In the genomic region with DNA sequence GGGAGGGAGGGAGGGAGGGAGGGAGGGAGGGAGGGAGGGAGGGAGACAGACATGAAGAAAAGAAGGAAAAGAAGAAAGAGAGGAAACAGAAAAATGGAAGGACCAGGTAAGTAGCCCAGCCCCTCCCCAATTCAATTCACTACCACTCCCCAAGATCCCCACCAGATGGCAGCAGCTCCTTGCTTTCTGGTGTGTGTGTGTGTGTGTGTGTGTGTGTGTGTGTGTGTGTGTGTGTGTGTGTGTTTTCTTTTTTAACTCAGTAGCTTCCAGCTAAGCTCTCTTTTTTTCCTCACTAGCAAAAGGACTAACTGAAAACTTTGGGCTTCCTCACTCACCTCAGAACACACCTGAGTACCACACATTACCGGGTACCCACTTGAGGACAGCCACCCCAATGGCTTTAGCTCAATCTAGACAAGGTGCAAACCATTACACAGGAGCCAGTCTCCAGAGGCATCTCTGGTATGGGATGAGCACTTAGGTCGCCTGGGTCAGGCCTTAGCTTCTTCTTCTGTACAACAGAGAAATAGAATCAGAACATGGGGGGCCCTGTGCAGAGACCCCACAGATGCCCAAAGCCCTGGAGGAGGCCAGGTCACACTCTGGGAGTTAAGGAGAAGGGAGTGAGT, we compare ENCODE assay signal across 9 mouse cellular contexts.
DNase-seq lines count a peak whose midpoint lies in the region; ATAC-seq and TF ChIP-seq lines count a peak whose summit lies in the region.
"Had no signal": no experiment of that assay in that cellular context is flagged by ENCODE, and none has a peak within 500 bp of the region (broad histone marks: within the 10 kb centered on the region; RNA-seq: fewer than 3 reads in every experiment).

No protein-coding gene starts in this region.

- H3K36me3 ChIP-seq in embryonic facial prominence, embryonic 14.5 days (ENCODE audit: control insufficient read depth, insufficient read depth, low read length) = no peaks in the 10 kb centered on the region
- H3K36me3 ChIP-seq in kidney, embryonic 14.5 days (ENCODE audit: control insufficient read depth, insufficient read depth, low read length) = no peaks in the 10 kb centered on the region
- no peaks in the 10 kb centered on the region for H3K36me3 ChIP-seq in lung, postnatal 0 days (ENCODE audit: insufficient read depth, low read length)
- H3K36me3 ChIP-seq: embryonic facial prominence, embryonic 15.5 days had no signal

- TF ChIP-seq EP300 in lung, postnatal 0 days (IDR thresholded peaks at IDR 0.05) = no peak

- 61% methylated on average over 2 of the region's 2 CpGs for WGBS in embryonic facial prominence, embryonic 14.5 days
- WGBS in kidney, embryonic 14.5 days = 68% methylated on average over 2 of the region's 2 CpGs
- 56% methylated on average over 2 of the region's 2 CpGs for WGBS in lung, postnatal 0 days

- H3K9ac ChIP-seq in embryonic facial prominence, embryonic 14.5 days (ENCODE audit: low read depth, low read length) = no peak overlapping the region
- H3K9ac ChIP-seq in kidney, embryonic 14.5 days (ENCODE audit: low read depth, low read length) = no peak overlapping the region
- H3K9ac ChIP-seq in lung, postnatal 0 days (replicated peaks; ENCODE audit: low read depth) = no peak overlapping the region
- H3K9ac ChIP-seq: embryonic facial prominence, embryonic 15.5 days had no signal

- no peak overlapping the region for H3K4me2 ChIP-seq in embryonic facial prominence, embryonic 14.5 days (ENCODE audit: low read depth, low read length)
- H3K4me2 ChIP-seq in kidney, embryonic 14.5 days (replicated peaks; ENCODE audit: low read depth, low read length) = no peak overlapping the region
- no peak overlapping the region for H3K4me2 ChIP-seq in lung, postnatal 0 days (replicated peaks; ENCODE audit: low read depth, low read length)
- H3K4me2 ChIP-seq: embryonic facial prominence, embryonic 15.5 days had no signal

- peak; percentile 48 for TF ChIP-seq CTCF in layer of hippocampus, adult 2 months (conservative IDR thresholded peaks at IDR 0.05)
- peak; percentile 84 for TF ChIP-seq CTCF in lung, postnatal 0 days (IDR thresholded peaks at IDR 0.05)

- H3K27me3 ChIP-seq in embryonic facial prominence, embryonic 14.5 days (replicated peaks; ENCODE audit: control insufficient read depth, insufficient read depth, low read length) = no peaks in the 10 kb centered on the region
- H3K27me3 ChIP-seq in kidney, embryonic 14.5 days (ENCODE audit: control insufficient read depth, insufficient read depth, low read length) = no peaks in the 10 kb centered on the region
- H3K27me3 ChIP-seq in lung, postnatal 0 days (replicated peaks; ENCODE audit: insufficient read depth, low read length) = no peaks in the 10 kb centered on the region
- H3K27me3 ChIP-seq: embryonic facial prominence, embryonic 15.5 days had no signal

- H3K27ac ChIP-seq in layer of hippocampus, adult 2 months = 0 out of 2 replicates have a peak overlapping the region, but pooled peaks have one; percentile 18
- no peak overlapping the region for H3K27ac ChIP-seq in embryonic facial prominence, embryonic 14.5 days (replicated peaks; ENCODE audit: low read depth, low read length)
- H3K27ac ChIP-seq in kidney, embryonic 14.5 days (ENCODE audit: low read depth, low read length) = no peak overlapping the region
- no peak overlapping the region for H3K27ac ChIP-seq in lung, postnatal 0 days (ENCODE audit: low read length)
- H3K27ac ChIP-seq: embryonic facial prominence, embryonic 15.5 days had no signal

- peak; percentile 57; the same call in 1 of the 2 replicates for ATAC-seq in embryonic facial prominence, embryonic 14.5 days (ENCODE audit: low read depth)
- 0 out of 2 replicates have a peak, but pooled peaks have one; percentile 37 for ATAC-seq in kidney, embryonic 14.5 days (ENCODE audit: low FRiP score, low TSS enrichment)
- no peak for ATAC-seq in lung, postnatal 0 days
- no peak for ATAC-seq in monocyte, adult 5-6 weeks (replicated peaks; ENCODE audit: insufficient number of reproducible peaks, low FRiP score, low TSS enrichment, poor library complexity, severe bottlenecking)

- no peak overlapping the region for H3K4me3 ChIP-seq in layer of hippocampus, adult 2 months
- H3K4me3 ChIP-seq in embryonic facial prominence, embryonic 14.5 days (ENCODE audit: low read depth, low read length) = no peak overlapping the region
- H3K4me3 ChIP-seq in kidney, embryonic 14.5 days (ENCODE audit: low read length) = no peak overlapping the region
- H3K4me3 ChIP-seq in lung, postnatal 0 days (ENCODE audit: low read depth, low read length) = no peak overlapping the region
- H3K4me3 ChIP-seq: embryonic facial prominence, embryonic 15.5 days had no signal

- no peaks in the 10 kb centered on the region for H3K4me1 ChIP-seq in embryonic facial prominence, embryonic 14.5 days (ENCODE audit: control insufficient read depth, insufficient read depth, low read length)
- no peaks in the 10 kb centered on the region for H3K4me1 ChIP-seq in kidney, embryonic 14.5 days (ENCODE audit: control insufficient read depth, insufficient read depth, low read length)
- H3K4me1 ChIP-seq in lung, postnatal 0 days (ENCODE audit: insufficient read depth, low read depth, low read length) = no peaks in the 10 kb centered on the region
- H3K4me1 ChIP-seq: embryonic facial prominence, embryonic 15.5 days had no signal

- no peaks in the 10 kb centered on the region for H3K9me3 ChIP-seq in embryonic facial prominence, embryonic 14.5 days (ENCODE audit: control insufficient read depth, low read length)
- no peaks in the 10 kb centered on the region for H3K9me3 ChIP-seq in kidney, embryonic 14.5 days (ENCODE audit: control insufficient read depth, low read length)
- H3K9me3 ChIP-seq in lung, postnatal 0 days (ENCODE audit: low read length) = no peaks in the 10 kb centered on the region
- H3K9me3 ChIP-seq: embryonic facial prominence, embryonic 15.5 days had no signal

- peak in 1 of 2 experiments; percentile 72 for DNase-seq in layer of hippocampus, adult 2 months (ENCODE audit: low spot score in 2 of 2)
- DNase-seq in layer of hippocampus, postnatal 36 days = no peak
- peak; percentile 83 for DNase-seq in adipocyte (ENCODE audit: low spot score)
- DNase-seq in embryonic facial prominence, embryonic 14.5 days (ENCODE audit: low spot score) = peak; percentile 68
- peak; percentile 45 for DNase-seq in lung, postnatal 0 days (ENCODE audit: low spot score)
- DNase-seq in retina, adult 2 months (ENCODE audit: low read depth, low spot score) = peak; percentile 32

Comparison
In these comparisons a context has a peak if more than half of its experiments do, and no peak if none do; other contexts are left out.
1. DNase-seq: peak in adipocyte (single experiment), embryonic facial prominence, embryonic 14.5 days (single experiment), lung, postnatal 0 days (single experiment) and retina, adult 2 months (single experiment); none in layer of hippocampus, postnatal 36 days (0 of 2).
2. ATAC-seq: peak in embryonic facial prominence, embryonic 14.5 days (single experiment) and kidney, embryonic 14.5 days (single experiment); none in lung, postnatal 0 days (single experiment) and monocyte, adult 5-6 weeks (single experiment).